In genomic region chr14:19904031-19904430, GRCm38 (mm10) we compare ENCODE assay signal across 10 mouse cellular contexts.
DNase-seq lines count a peak whose midpoint lies in the region; ATAC-seq lines count a peak whose summit lies in the region.
"Had no signal": no experiment of that assay in that cellular context is flagged by ENCODE, and none has a peak within 500 bp of the region (broad histone marks: within the 10 kb centered on the region; RNA-seq: fewer than 3 reads in every experiment).

No protein-coding gene starts in this region.

- no peaks in the 10 kb centered on the region for H3K27me3 ChIP-seq in midbrain, embryonic 12.5 days
- H3K27me3 ChIP-seq in midbrain, embryonic 14.5 days (ENCODE audit: control insufficient read depth, insufficient read depth, low read length) = no peaks in the 10 kb centered on the region

- no peak for ATAC-seq in midbrain, embryonic 12.5 days (ENCODE audit: low FRiP score, low read depth)
- ATAC-seq in midbrain, embryonic 14.5 days (ENCODE audit: low FRiP score, low TSS enrichment) = no peak
- no peak for ATAC-seq in CD4-positive, CD25-positive, alpha-beta regulatory T cell, adult 4 months

- WGBS in midbrain, embryonic 12.5 days = 26% methylated on average over 5 of the region's 5 CpGs
- WGBS in midbrain, embryonic 14.5 days = 31% methylated on average over 5 of the region's 5 CpGs

- DNase-seq in gastrocnemius, adult 18-20 months (ENCODE audit: low spot score) = peak; percentile 3
- no peak for DNase-seq in gastrocnemius, postnatal 25 days
- no peak for DNase-seq in midbrain, embryonic 14.5 days
- peak; percentile 47 for DNase-seq in kidney, postnatal 10 days
- no peak for DNase-seq in urinary bladder, postnatal 14 days (ENCODE audit: low spot score)
- no peak for DNase-seq in right cerebral cortex, postnatal 4 days
- DNase-seq: right cerebral cortex, adult 18-20 months had no signal

- H3K27ac ChIP-seq in midbrain, embryonic 12.5 days (replicated peaks) = 0 out of 2 replicates have a peak overlapping the region, but pooled peaks have one; percentile 49
- H3K27ac ChIP-seq in midbrain, embryonic 14.5 days (replicated peaks; ENCODE audit: low read depth, low read length) = no peak overlapping the region; the same call in 1 of the 2 replicates

- H3K36me3 ChIP-seq in midbrain, embryonic 12.5 days = peaks cover 4% of the 10 kb centered on the region
- peaks cover 3% of the 10 kb centered on the region; the same call in 1 of the 2 replicates for H3K36me3 ChIP-seq in midbrain, embryonic 14.5 days (ENCODE audit: control insufficient read depth, insufficient read depth, low read length)

- H3K9ac ChIP-seq in midbrain, embryonic 12.5 days (replicated peaks) = no peak overlapping the region
- H3K9ac ChIP-seq in midbrain, embryonic 14.5 days (replicated peaks; ENCODE audit: low read length) = no peak overlapping the region

- no peaks in the 10 kb centered on the region for H3K9me3 ChIP-seq in midbrain, embryonic 12.5 days
- no peaks in the 10 kb centered on the region for H3K9me3 ChIP-seq in midbrain, embryonic 14.5 days (ENCODE audit: control insufficient read depth, low read length)

- peaks cover 20% of the 10 kb centered on the region for H3K4me1 ChIP-seq in midbrain, embryonic 12.5 days
- H3K4me1 ChIP-seq in midbrain, embryonic 14.5 days (ENCODE audit: control insufficient read depth, insufficient read depth, low read length) = peaks cover 23% of the 10 kb centered on the region

- no peak overlapping the region for H3K4me2 ChIP-seq in midbrain, embryonic 12.5 days (replicated peaks)
- H3K4me2 ChIP-seq in midbrain, embryonic 14.5 days (ENCODE audit: low read length) = no peak overlapping the region

- H3K4me3 ChIP-seq in midbrain, embryonic 12.5 days = no peak overlapping the region
- H3K4me3 ChIP-seq in midbrain, embryonic 14.5 days (replicated peaks; ENCODE audit: low read depth, low read length) = no peak overlapping the region
- H3K4me3 ChIP-seq: heart, adult 2 months had no signal

Comparison
In these comparisons a context has a peak if more than half of its experiments do, and no peak if none do; other contexts are left out.
1. DNase-seq: peak in gastrocnemius, adult 18-20 months (single experiment) and kidney, postnatal 10 days (single experiment); none in gastrocnemius, postnatal 25 days (single experiment), midbrain, embryonic 14.5 days (single experiment), urinary bladder, postnatal 14 days (single experiment) and right cerebral cortex, postnatal 4 days (single experiment).